ENCODE assay signal across 19 mouse cellular contexts in genomic region chr16:29297555-29298021, GRCm38 (mm10).
DNase-seq lines count a peak whose midpoint lies in the region; ATAC-seq and TF ChIP-seq lines count a peak whose summit lies in the region.
"Had no signal": no experiment of that assay in that cellular context is flagged by ENCODE, and none has a peak within 500 bp of the region (broad histone marks: within the 10 kb centered on the region; RNA-seq: fewer than 3 reads in every experiment).

No protein-coding gene starts in this region.

- no peak overlapping the region for H3K27ac ChIP-seq in hindbrain, embryonic 11.5 days (ENCODE audit: low read depth, low read length)
- no peak overlapping the region for H3K27ac ChIP-seq in hindbrain, embryonic 12.5 days
- no peak overlapping the region for H3K27ac ChIP-seq in liver, adult 2 months (replicated peaks; ENCODE audit: insufficient read depth, low read depth, low read length)
- H3K27ac ChIP-seq in liver, embryonic 12.5 days: no peak overlapping the region
- H3K27ac ChIP-seq: embryonic facial prominence, embryonic 12.5 days; heart, embryonic 10.5 days had no signal

- ATAC-seq in hindbrain, embryonic 11.5 days (ENCODE audit: low FRiP score): no peak; the same call in 1 of the 2 replicates
- no peak for ATAC-seq in hindbrain, embryonic 12.5 days (ENCODE audit: low FRiP score)
- ATAC-seq in liver, embryonic 12.5 days: no peak
- ATAC-seq: forebrain, postnatal 0 days; lung, postnatal 0 days; Patski had no signal

- no peak for TF ChIP-seq CTCF in liver, adult 2 months (IDR thresholded peaks at IDR 0.05; ENCODE audit: low read depth, low read length)

- DNase-seq in cerebellum, postnatal 10 days: peak; percentile 19
- no peak for DNase-seq in cerebellum, adult 8-10 months
- DNase-seq in hindbrain, embryonic 11.5 days (ENCODE audit: low spot score): peak; percentile 2
- DNase-seq in liver, adult 2 months (ENCODE audit: extremely low read depth, low read depth, low spot score): peak; percentile 13
- DNase-seq in retina, postnatal 1 day: peak; percentile 49
- DNase-seq in right cerebral cortex, postnatal 4 days: no peak
- DNase-seq: adrenal gland, adult 8-10 months; cerebellum, adult 11 months; cerebellum, postnatal 36 days; forebrain, postnatal 0 days; kidney, adult 18-20 months; thymus, postnatal 36 days had no signal

- H3K9me3 ChIP-seq in hindbrain, embryonic 11.5 days (ENCODE audit: control insufficient read depth, low read length): no peaks in the 10 kb centered on the region
- H3K9me3 ChIP-seq in hindbrain, embryonic 12.5 days (replicated peaks): no peaks in the 10 kb centered on the region
- H3K9me3 ChIP-seq in liver, embryonic 12.5 days (replicated peaks): no peaks in the 10 kb centered on the region
- H3K9me3 ChIP-seq: embryonic facial prominence, embryonic 12.5 days; heart, embryonic 10.5 days had no signal

- H3K36me3 ChIP-seq in hindbrain, embryonic 11.5 days (ENCODE audit: control insufficient read depth, insufficient read depth, low read length): no peaks in the 10 kb centered on the region
- no peaks in the 10 kb centered on the region for H3K36me3 ChIP-seq in hindbrain, embryonic 12.5 days
- H3K36me3 ChIP-seq in liver, adult 2 months (ENCODE audit: control insufficient read depth, insufficient read depth, low read length): no peaks in the 10 kb centered on the region
- H3K36me3 ChIP-seq in liver, embryonic 12.5 days: no peaks in the 10 kb centered on the region
- H3K36me3 ChIP-seq: embryonic facial prominence, embryonic 12.5 days; heart, embryonic 10.5 days had no signal

- TF ChIP-seq POLR2A in liver, adult 2 months (IDR thresholded peaks at IDR 0.05; ENCODE audit: extremely low read depth, insufficient read depth, low read length): no peak

- H3K9ac ChIP-seq in hindbrain, embryonic 11.5 days (ENCODE audit: low read depth, low read length): no peak overlapping the region
- H3K9ac ChIP-seq in hindbrain, embryonic 12.5 days: no peak overlapping the region
- H3K9ac ChIP-seq in liver, adult 2 months (ENCODE audit: low read depth, low read length): no peak overlapping the region
- H3K9ac ChIP-seq in liver, embryonic 12.5 days: no peak overlapping the region
- H3K9ac ChIP-seq: embryonic facial prominence, embryonic 12.5 days; forebrain, postnatal 0 days had no signal

- H3K4me2 ChIP-seq in hindbrain, embryonic 11.5 days (replicated peaks; ENCODE audit: low read depth, low read length): no peak overlapping the region
- H3K4me2 ChIP-seq in hindbrain, embryonic 12.5 days (replicated peaks): no peak overlapping the region
- H3K4me2 ChIP-seq in liver, embryonic 12.5 days: no peak overlapping the region
- H3K4me2 ChIP-seq: embryonic facial prominence, embryonic 12.5 days had no signal

- H3K79me2 ChIP-seq in liver, adult 2 months (ENCODE audit: control insufficient read depth, insufficient read depth, low read length): no peaks in the 10 kb centered on the region

- H3K4me3 ChIP-seq in hindbrain, embryonic 11.5 days (ENCODE audit: low read depth, low read length): no peak overlapping the region
- H3K4me3 ChIP-seq in hindbrain, embryonic 12.5 days: no peak overlapping the region
- H3K4me3 ChIP-seq in liver, adult 2 months (ENCODE audit: insufficient read depth, low read depth, low read length): no peak overlapping the region
- no peak overlapping the region for H3K4me3 ChIP-seq in liver, embryonic 12.5 days
- H3K4me3 ChIP-seq: embryonic facial prominence, embryonic 12.5 days; erythroblast, embryonic 14.5 days; heart, embryonic 10.5 days had no signal

- no peaks in the 10 kb centered on the region for H3K27me3 ChIP-seq in hindbrain, embryonic 11.5 days (ENCODE audit: control insufficient read depth, insufficient read depth, low read length)
- H3K27me3 ChIP-seq in hindbrain, embryonic 12.5 days: no peaks in the 10 kb centered on the region
- no peaks in the 10 kb centered on the region for H3K27me3 ChIP-seq in liver, adult 2 months (ENCODE audit: control insufficient read depth, insufficient read depth, low read length)
- H3K27me3 ChIP-seq in liver, embryonic 12.5 days (replicated peaks): no peaks in the 10 kb centered on the region
- H3K27me3 ChIP-seq: embryonic facial prominence, embryonic 12.5 days had no signal

- H3K4me1 ChIP-seq in hindbrain, embryonic 11.5 days (replicated peaks; ENCODE audit: control insufficient read depth, insufficient read depth, low read length): no peaks in the 10 kb centered on the region
- no peaks in the 10 kb centered on the region; the same call in 1 of the 2 replicates for H3K4me1 ChIP-seq in hindbrain, embryonic 12.5 days
- no peaks in the 10 kb centered on the region for H3K4me1 ChIP-seq in liver, adult 2 months (ENCODE audit: control insufficient read depth, insufficient read depth, low read length)
- H3K4me1 ChIP-seq in liver, embryonic 12.5 days: no peaks in the 10 kb centered on the region
- H3K4me1 ChIP-seq: embryonic facial prominence, embryonic 12.5 days; heart, embryonic 10.5 days had no signal

- WGBS in hindbrain, embryonic 11.5 days: 70% methylated on average over 9 of the region's 9 CpGs
- WGBS in hindbrain, embryonic 12.5 days: 53% methylated on average over 9 of the region's 9 CpGs
- 60% methylated on average over 9 of the region's 9 CpGs for WGBS in liver, adult 2 months
- WGBS in liver, embryonic 12.5 days (ENCODE audit: insufficient replicate concordance): 66% methylated on average over 9 of the region's 9 CpGs

Comparison
In these comparisons a context has a peak if more than half of its experiments do, and no peak if none do; other contexts are left out.
1. DNase-seq: peak in cerebellum, postnatal 10 days (2 of 2), hindbrain, embryonic 11.5 days (single experiment), liver, adult 2 months (single experiment) and retina, postnatal 1 day (single experiment); none in cerebellum, adult 8-10 months (single experiment) and right cerebral cortex, postnatal 4 days (single experiment).